Mouse (Mus musculus) E14TG2a.4 (cell line): Measurements from ENCODE around the gene Rnf2.

Source experiments
- H3K27me3 ChIP-seq: 2 replicates; pipeline ENCODE4 v1.6.1; 2014; ENCODE audit warnings: low read length, control low read depth; ENCODE audit not compliant: insufficient read depth
- H3K36me3 ChIP-seq: 2 replicates; pipeline ENCODE4 v1.6.1; 2014; ENCODE audit warnings: low read length, control low read depth; ENCODE audit not compliant: insufficient read depth
- H3K4me1 ChIP-seq: replicated peaks from 2 replicates; pipeline ENCODE4 v1.6.1; 2014; ENCODE audit warnings: low read depth, low read length, control low read depth
- H3K4me3 ChIP-seq: replicated peaks from 2 replicates; pipeline ENCODE4 v1.5.1; 2014; ENCODE audit warnings: mild to moderate bottlenecking, low read length
- H3K9me3 ChIP-seq: 2 replicates; pipeline ENCODE4 v1.6.1; 2014; ENCODE audit warnings: low read length, control low read depth
- CTCF ChIP-seq: conservative IDR thresholded peaks from 2 replicates; pipeline ENCODE4 v1.5.1; 2014; ENCODE audit warnings: low read length
- NANOG ChIP-seq: IDR thresholded peaks from 2 replicates; pipeline ENCODE4 v1.6.1; 2014; ENCODE audit warnings: borderline replicate concordance, low read length, mixed read lengths
- POU5F1 ChIP-seq: IDR thresholded peaks from 2 replicates; pipeline ENCODE4 v1.6.1; 2014; ENCODE audit warnings: low read length, borderline replicate concordance

The Rnf2 gene

GRCm38 (mm10) chr1:151428263-151429221 is 72.2 kb downstream of the Rnf2 start, which contains the start of the genes Swt1 and Trmt1l:
TSS of gene Swt1 (minus strand) at chr1:151428455.
TSS of gene Trmt1l (plus strand) at chr1:151428542.
- TF ChIP-seq NANOG: no peak
- TF ChIP-seq POU5F1: no peak
- TF ChIP-seq CTCF: no peak
- peaks cover 31% of the 10 kb centered on the region for H3K4me1 ChIP-seq
- peaks cover 8% of the 10 kb centered on the region for H3K36me3 ChIP-seq
- H3K9me3 ChIP-seq: no peaks in the 10 kb centered on the region
- H3K27me3 ChIP-seq: no peaks in the 10 kb centered on the region
- H3K4me3 ChIP-seq: peak within 1 kb of the TSS; percentile 96

DNA sequence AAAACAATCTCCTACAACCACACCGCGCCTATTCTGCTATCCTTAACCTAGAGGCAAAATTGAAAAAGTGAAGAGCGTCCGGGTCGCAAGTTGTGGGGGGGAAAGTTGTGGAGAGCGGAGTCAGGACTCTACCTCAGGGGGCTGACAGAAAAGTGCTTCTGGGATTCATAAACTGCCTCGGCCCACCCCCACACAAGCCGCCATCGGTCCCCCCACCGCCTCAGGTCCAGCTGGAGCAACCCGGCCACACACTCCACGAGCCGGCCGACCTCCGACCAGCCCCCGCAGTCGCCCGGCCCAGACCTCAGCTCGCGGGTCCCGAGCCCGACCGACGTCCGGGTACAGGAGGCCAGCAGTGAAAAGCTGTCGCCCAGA is 72.9 kb downstream of the Rnf2 start:
- Histone ChIP-seq H3K36me3 (peaks cover 11% of the 10 kb centered on the region), H3K9me3 (no peaks in the 10 kb centered on the region), H3K27me3 (no peaks in the 10 kb centered on the region), H3K4me3 (peak overlapping the region; percentile 96), H3K4me1 (peaks cover 31% of the 10 kb centered on the region)
- TF ChIP-seq CTCF (no peak), NANOG (no peak), POU5F1 (no peak)

GRCm38 (mm10) chr1:151426947-151427600 is 73.7 kb downstream of the Rnf2 start:
- Histone ChIP-seq H3K4me3 (peak overlapping the region; percentile 96), H3K9me3 (no peaks in the 10 kb centered on the region), H3K4me1 (peaks cover 31% of the 10 kb centered on the region), H3K27me3 (no peaks in the 10 kb centered on the region), H3K36me3 (peaks cover 19% of the 10 kb centered on the region)
- TF ChIP-seq CTCF: no peak
- TF ChIP-seq POU5F1: no peak
- no peak for TF ChIP-seq NANOG

DNA sequence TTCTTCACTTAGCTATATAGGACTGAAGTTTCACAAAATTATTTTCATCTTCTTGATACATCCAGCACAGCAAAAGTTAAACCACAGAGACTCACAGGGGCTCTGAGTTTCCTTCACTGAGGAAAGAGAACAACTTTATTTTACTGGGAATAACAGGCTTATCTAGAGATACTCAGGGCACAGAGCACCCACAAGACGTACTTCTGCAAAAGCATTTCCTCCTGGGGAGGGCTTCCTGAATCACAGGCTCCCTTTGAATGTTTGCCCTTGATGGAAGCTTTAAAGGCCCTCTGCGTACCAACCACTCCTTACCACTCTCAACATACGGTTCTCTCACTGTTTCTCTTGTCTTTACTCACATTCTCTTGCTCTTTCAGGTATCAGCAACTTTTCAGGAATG is 78.6 kb downstream of the Rnf2 start:
- H3K27me3 ChIP-seq: no peaks in the 10 kb centered on the region
- H3K36me3 ChIP-seq: peaks cover 54% of the 10 kb centered on the region
- H3K9me3 ChIP-seq: no peaks in the 10 kb centered on the region
- TF ChIP-seq POU5F1 (no peak), NANOG (no peak), CTCF (no peak)
- H3K4me1 ChIP-seq: peaks cover 22% of the 10 kb centered on the region
- H3K4me3 ChIP-seq: no peak overlapping the region

GRCm38 (mm10) chr1:151409827-151410226 is 90.9 kb downstream of the Rnf2 start:
- TF ChIP-seq NANOG: no peak
- TF ChIP-seq CTCF: no peak
- no peak for TF ChIP-seq POU5F1
- Histone ChIP-seq H3K4me3 (no peak overlapping the region), H3K4me1 (peaks cover 7% of the 10 kb centered on the region; the same call in 1 of the 2 replicates), H3K27me3 (no peaks in the 10 kb centered on the region), H3K9me3 (no peaks in the 10 kb centered on the region), H3K36me3 (peaks cover 51% of the 10 kb centered on the region)
